Mouse (Mus musculus): ENCODE data around the gene Mkrn2os. TPM values are rescaled to one million over a fixed set of nuclear protein-coding genes. Genes with fewer than 3 reads are reported as not detected.

Mkrn2os gene
- 25.9 TPM for polyA plus RNA-seq (2014; fragmentation: Illumina TruSeq; extraction: RNeasy Lipid Tissue Mini Kit (QIAGEN cat#74804); ENCODE audit: low replicate concordance)

DNA sequence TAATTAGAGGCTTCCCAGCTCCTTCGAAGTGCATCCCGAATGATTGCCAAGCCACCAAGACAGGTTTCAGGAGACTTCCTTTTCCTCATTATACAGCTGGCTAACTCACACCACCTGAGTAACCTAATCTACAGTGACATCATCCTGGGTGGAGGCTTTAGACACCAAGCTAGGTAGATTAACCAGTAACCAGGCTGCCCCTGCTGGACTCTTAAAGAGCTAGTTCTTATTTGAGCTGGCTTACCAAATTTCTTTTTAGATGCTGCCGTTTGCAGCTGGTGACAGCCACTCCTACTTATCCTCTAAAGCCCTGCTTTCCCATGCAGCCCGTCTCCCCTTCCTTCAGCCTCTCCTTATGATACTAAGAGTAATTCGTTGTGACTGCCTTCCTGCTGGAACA lies at the start of gene Mkrn2os:
Mkrn2os (minus strand) TSS at position 119 of the 400 bp plus-strand sequence.

DNA sequence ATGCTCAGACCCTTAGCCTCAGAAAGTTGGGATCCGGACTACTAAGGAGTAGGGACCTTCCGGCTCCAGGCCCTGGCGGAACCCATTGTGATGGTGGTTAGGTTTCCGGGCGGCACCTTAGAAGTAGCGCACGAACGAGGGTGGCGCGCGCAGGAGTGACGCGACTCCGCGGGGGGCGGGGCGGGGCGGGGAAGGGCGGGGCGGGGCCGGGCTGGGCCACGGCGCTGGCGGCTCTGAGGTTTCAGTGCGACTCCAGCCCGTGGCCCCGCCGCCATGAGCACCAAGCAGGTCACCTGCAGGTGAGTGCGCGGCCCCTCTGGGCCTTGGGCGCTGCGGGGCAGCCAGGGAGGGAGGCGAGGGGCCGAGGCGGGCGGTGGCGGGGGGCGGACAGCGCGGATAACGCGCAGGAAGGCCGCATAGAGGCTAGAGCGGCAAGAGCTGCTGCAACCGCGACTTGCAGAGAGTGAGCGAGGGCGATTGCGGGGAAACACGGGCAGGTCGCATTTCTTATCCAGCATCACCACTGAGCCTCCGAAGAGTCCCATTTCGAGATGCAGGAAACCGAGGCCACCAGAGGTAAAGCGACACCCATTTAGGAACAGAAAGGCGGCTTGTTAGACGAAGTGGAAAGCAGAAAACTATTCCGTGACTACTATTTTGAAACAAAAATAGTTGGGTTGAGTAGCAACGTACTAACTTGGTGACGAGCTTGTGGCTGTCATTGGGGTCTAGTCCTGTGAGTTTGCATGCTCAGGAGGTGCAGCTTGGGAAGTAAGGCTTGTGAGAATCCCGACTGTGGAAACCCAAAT lies 9.5 kb upstream of the Mkrn2os start, which contains the start of gene Mkrn2:
Mkrn2 (plus strand) TSS at position 188 of the 809 bp plus-strand sequence.

DNA sequence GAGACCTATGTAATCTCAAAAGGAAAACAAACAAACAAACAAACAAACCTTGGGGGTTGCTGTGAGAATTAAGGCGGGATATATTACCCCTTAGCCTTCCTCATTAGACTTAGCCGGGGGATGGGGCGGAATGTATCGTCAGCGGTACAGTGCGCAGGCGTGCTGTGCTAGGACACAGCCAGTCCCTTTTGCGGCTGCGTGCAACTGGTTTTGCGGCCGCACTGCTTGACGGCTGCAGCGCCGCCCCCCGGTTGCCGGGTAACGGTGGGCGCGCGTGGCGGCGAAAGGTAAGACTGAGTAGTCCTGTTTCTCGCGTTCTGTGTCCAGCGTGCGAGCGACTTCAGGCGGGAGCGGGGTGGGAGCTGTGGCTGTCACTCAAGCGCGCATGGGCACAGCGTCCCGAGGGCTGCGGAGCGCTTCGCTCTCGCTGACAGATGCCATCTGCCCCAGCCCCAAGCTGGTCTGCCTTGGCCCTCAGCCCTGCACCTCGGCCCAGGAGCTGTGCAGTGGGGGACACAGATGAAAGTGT lies 47.9 kb downstream of the Mkrn2os start, which contains the start of gene Tsen2:
Tsen2 (plus strand) TSS at position 223 of the 529 bp plus-strand sequence.

Other genes with a start within 250 kb of the Mkrn2os start
- 46.9 TPM for gene Pparg, start 231.6 kb downstream of the Mkrn2os start, polyA plus RNA-seq (2014; fragmentation: Illumina TruSeq; extraction: RNeasy Lipid Tissue Mini Kit (QIAGEN cat#74804); ENCODE audit: low replicate concordance)
- gene Tsen2, start 47.9 kb downstream of the Mkrn2os start, polyA plus RNA-seq (2014; fragmentation: Illumina TruSeq; extraction: RNeasy Lipid Tissue Mini Kit (QIAGEN cat#74804); ENCODE audit: low replicate concordance) = 1.3 TPM
- gene Mkrn2, start 9.3 kb upstream of the Mkrn2os start, polyA plus RNA-seq (2014; fragmentation: Illumina TruSeq; extraction: RNeasy Lipid Tissue Mini Kit (QIAGEN cat#74804); ENCODE audit: low replicate concordance) = 5.9 TPM
- gene Raf1, start 84.1 kb upstream of the Mkrn2os start, polyA plus RNA-seq (2014; fragmentation: Illumina TruSeq; extraction: RNeasy Lipid Tissue Mini Kit (QIAGEN cat#74804); ENCODE audit: low replicate concordance) = 35.2 TPM
- gene Tmem40, start 169.8 kb upstream of the Mkrn2os start, polyA plus RNA-seq (2014; fragmentation: Illumina TruSeq; extraction: RNeasy Lipid Tissue Mini Kit (QIAGEN cat#74804); ENCODE audit: low replicate concordance) = not detected
- gene Cand2, start 182.0 kb upstream of the Mkrn2os start, polyA plus RNA-seq (2014; fragmentation: Illumina TruSeq; extraction: RNeasy Lipid Tissue Mini Kit (QIAGEN cat#74804); ENCODE audit: low replicate concordance) = 2.0 TPM
- gene Rpl32, start 216.2 kb upstream of the Mkrn2os start, polyA plus RNA-seq (2014; fragmentation: Illumina TruSeq; extraction: RNeasy Lipid Tissue Mini Kit (QIAGEN cat#74804); ENCODE audit: low replicate concordance) = 33.6 TPM
- gene Efcab12, start 245.8 kb upstream of the Mkrn2os start, polyA plus RNA-seq (2014; fragmentation: Illumina TruSeq; extraction: RNeasy Lipid Tissue Mini Kit (QIAGEN cat#74804); ENCODE audit: low replicate concordance) = not detected